Mouse (Mus musculus): Measurements from ENCODE around the gene 4921504E06Rik.

Gene 4921504E06Rik

GRCm38 (mm10) chr2:19419686-19420345, 133.9 kb downstream of the 4921504E06Rik start:
- no peak for DNase-seq (ENCODE audit: low spot score in 2 of 2)

DNA sequence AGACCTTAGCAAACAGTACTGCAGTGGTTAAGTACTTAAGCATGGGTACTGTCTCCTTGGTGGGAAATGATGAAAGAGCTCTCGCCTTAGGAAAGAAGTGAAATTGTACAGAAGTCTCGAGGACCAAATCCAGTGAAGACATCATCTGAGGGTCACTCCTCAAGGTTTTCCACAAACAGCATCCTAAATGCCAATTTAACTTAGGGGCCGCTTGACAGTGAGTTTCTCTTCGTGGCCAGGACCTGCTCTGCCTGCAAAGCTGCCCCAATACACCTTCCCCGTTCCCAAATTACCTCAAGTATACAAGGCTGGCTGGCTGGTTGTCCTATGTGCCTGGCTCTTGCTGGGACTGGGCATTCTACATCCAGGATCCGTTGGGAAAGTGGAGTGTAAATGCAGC, 137.6 kb downstream of the 4921504E06Rik start:
- no peak for DNase-seq (ENCODE audit: low spot score in 2 of 2)

- peak; percentile 23 to 77 for DNase-seq (ENCODE audit: low spot score in 2 of 2)
Observed at GRCm38 (mm10) chr2:19415063-19415521, 138.6 kb downstream of the 4921504E06Rik start.

DNA sequence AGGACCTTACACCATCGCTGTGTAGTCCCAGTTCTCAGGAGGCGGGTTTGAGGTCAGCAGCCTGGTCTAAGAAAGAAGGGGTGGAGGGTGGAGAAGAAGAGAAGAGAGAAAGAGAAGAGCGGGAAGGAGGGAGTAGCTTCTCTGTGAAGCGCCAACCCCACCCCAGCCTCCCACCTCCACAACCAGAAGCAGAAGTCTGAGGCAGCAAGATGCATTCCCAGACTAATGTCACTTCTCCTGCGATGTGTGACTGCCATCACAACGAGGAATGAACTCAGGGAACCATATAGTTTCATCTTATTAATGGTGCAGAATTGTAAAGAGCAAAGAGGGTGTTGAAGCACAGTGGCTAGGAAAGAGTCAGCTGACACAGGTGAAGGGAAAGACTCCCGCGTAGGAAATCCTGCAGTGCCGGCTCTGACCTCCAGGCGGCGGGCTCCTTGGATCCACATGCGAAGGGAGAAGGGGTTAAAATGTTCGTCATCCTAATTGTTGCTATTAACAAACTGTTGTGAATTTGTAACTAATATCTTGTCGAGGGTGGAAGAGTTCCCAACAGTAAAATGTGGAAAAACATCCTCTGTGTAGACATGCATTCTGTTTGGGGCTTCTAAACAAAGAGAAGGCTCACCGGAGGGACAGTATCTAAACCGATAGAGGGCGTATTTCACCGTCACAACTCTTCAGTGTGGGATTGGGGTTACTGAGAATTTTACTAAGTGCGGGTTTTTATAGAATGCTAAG, 139.3 kb downstream of the 4921504E06Rik start:
- DNase-seq (ENCODE audit: low spot score in 2 of 2) = peak; percentile 68 to 72

Data from frontal cortex, postnatal 36 days (tissue).